Mouse (Mus musculus): Measurements from ENCODE around the gene Cd59b. TPM values are rescaled to one million over a fixed set of nuclear protein-coding genes. Genes with fewer than 3 reads are reported as not detected.
"Not testable (repeated sequence)": the region's sequence is repeated elsewhere in the genome, so short reads cannot be mapped to it uniquely, and the experiment has no call there.

Gene Cd59b
- polyA plus RNA-seq, 1 experiment from 2014 or later = 3.8 TPM

GRCm38 (mm10) chr2:104082474-104082873, 12.8 kb downstream of the Cd59b start:
- no peaks in the 10 kb centered on the region for H3K27me3 ChIP-seq (ENCODE audit: low read depth, poor library complexity, severe bottlenecking)
- no peak for DNase-seq (ENCODE audit: low spot score)
- no peak overlapping the region for H3K4me3 ChIP-seq
- H3K9me3 ChIP-seq (replicated peaks) = no peaks in the 10 kb centered on the region
- H3K4me1 ChIP-seq = no peaks in the 10 kb centered on the region
- no peak overlapping the region for H3K27ac ChIP-seq
- no peaks in the 10 kb centered on the region for H3K36me3 ChIP-seq

- not testable (repeated sequence) for H3K9me3 ChIP-seq (replicated peaks); DNase-seq (ENCODE audit: low spot score); H3K4me3 ChIP-seq; H3K36me3 ChIP-seq; H3K4me1 ChIP-seq; H3K27me3 ChIP-seq (ENCODE audit: low read depth, poor library complexity, severe bottlenecking); H3K27ac ChIP-seq
Observed at GRCm38 (mm10) chr2:104084027-104084426, 14.4 kb downstream of the Cd59b start.

GRCm38 (mm10) chr2:104087562-104087961, 17.9 kb downstream of the Cd59b start:
- not testable (repeated sequence) for DNase-seq (ENCODE audit: low spot score); H3K9me3 ChIP-seq (replicated peaks); H3K36me3 ChIP-seq; H3K27ac ChIP-seq; H3K4me1 ChIP-seq; H3K27me3 ChIP-seq (ENCODE audit: low read depth, poor library complexity, severe bottlenecking); H3K4me3 ChIP-seq
- 85% methylated on average over 1 of the region's 1 CpGs for WGBS

- no peak overlapping the region for H3K4me3 ChIP-seq
- H3K27me3 ChIP-seq (ENCODE audit: low read depth, poor library complexity, severe bottlenecking) = no peaks in the 10 kb centered on the region
- no peaks in the 10 kb centered on the region for H3K9me3 ChIP-seq (replicated peaks)
- DNase-seq (ENCODE audit: low spot score) = no peak
- H3K4me1 ChIP-seq = peaks cover 13% of the 10 kb centered on the region
- no peaks in the 10 kb centered on the region for H3K36me3 ChIP-seq
- H3K27ac ChIP-seq = no peak overlapping the region
- WGBS = 83% methylated on average over 2 of the region's 2 CpGs
Observed at GRCm38 (mm10) chr2:104093305-104093704, 23.7 kb downstream of the Cd59b start.

GRCm38 (mm10) chr2:104095741-104096213, 26.1 kb downstream of the Cd59b start, which contains the start of gene Cd59a:
Gene Cd59a (plus strand): TSS chr2:104095801.
- H3K4me1 ChIP-seq = peaks cover 13% of the 10 kb centered on the region
- H3K27me3 ChIP-seq (ENCODE audit: low read depth, poor library complexity, severe bottlenecking) = no peaks in the 10 kb centered on the region
- H3K4me3 ChIP-seq = peak within 1 kb of the TSS; percentile 54
- H3K27ac ChIP-seq = peak within 1 kb of the TSS; percentile 81
- no peaks in the 10 kb centered on the region for H3K9me3 ChIP-seq (replicated peaks)
- WGBS = 10% methylated on average over 15 of the region's 15 CpGs
- peak; percentile 81 for DNase-seq (ENCODE audit: low spot score)
- H3K36me3 ChIP-seq = no peaks in the 10 kb centered on the region

- peak overlapping the region; percentile 81 for H3K27ac ChIP-seq
- H3K9me3 ChIP-seq (replicated peaks) = no peaks in the 10 kb centered on the region
- no peak for DNase-seq (ENCODE audit: low spot score)
- WGBS = 57% methylated on average over 10 of the region's 10 CpGs
- peaks cover 13% of the 10 kb centered on the region for H3K4me1 ChIP-seq
- no peaks in the 10 kb centered on the region for H3K36me3 ChIP-seq
- no peaks in the 10 kb centered on the region for H3K27me3 ChIP-seq (ENCODE audit: low read depth, poor library complexity, severe bottlenecking)
- peak overlapping the region; percentile 54 for H3K4me3 ChIP-seq
Observed at GRCm38 (mm10) chr2:104096256-104096655, 26.6 kb downstream of the Cd59b start.

- H3K9me3 ChIP-seq (replicated peaks) = not testable (repeated sequence)
Observed at GRCm38 (mm10) chr2:104096796-104097195, 27.1 kb downstream of the Cd59b start.

GRCm38 (mm10) chr2:104097396-104097795, 27.7 kb downstream of the Cd59b start:
- H3K4me1 ChIP-seq = peaks cover 13% of the 10 kb centered on the region
- DNase-seq (ENCODE audit: low spot score); H3K4me3 ChIP-seq; H3K36me3 ChIP-seq; H3K27me3 ChIP-seq (ENCODE audit: low read depth, poor library complexity, severe bottlenecking); H3K9me3 ChIP-seq (replicated peaks); H3K27ac ChIP-seq: not testable (repeated sequence)
- 94% methylated on average over 4 of the region's 4 CpGs for WGBS

More at GRCm38 (mm10) chr2:104096796-104097195, 27.1 kb downstream of the Cd59b start:
- not testable (repeated sequence) for H3K4me3 ChIP-seq; H3K27me3 ChIP-seq (ENCODE audit: low read depth, poor library complexity, severe bottlenecking); H3K27ac ChIP-seq; DNase-seq (ENCODE audit: low spot score); H3K36me3 ChIP-seq
- WGBS = 90% methylated on average over 1 of the region's 1 CpGs
- H3K4me1 ChIP-seq = peaks cover 13% of the 10 kb centered on the region

- no peaks in the 10 kb centered on the region for H3K36me3 ChIP-seq
- H3K27ac ChIP-seq = no peak overlapping the region
- 39% methylated on average over 3 of the region's 3 CpGs for WGBS
Observed at GRCm38 (mm10) chr2:104098529-104099230, 29.0 kb downstream of the Cd59b start.

GRCm38 (mm10) chr2:104099231-104099585, 29.6 kb downstream of the Cd59b start:
- H3K27ac ChIP-seq = no peak overlapping the region
- DNase-seq (ENCODE audit: low spot score) = no peak
- 92% methylated on average over 2 of the region's 2 CpGs for WGBS

More at GRCm38 (mm10) chr2:104098529-104099230, 29.0 kb downstream of the Cd59b start:
- Histone ChIP-seq H3K4me1 (peaks cover 13% of the 10 kb centered on the region), H3K9me3 (replicated peaks) (no peaks in the 10 kb centered on the region), H3K4me3 (no peak overlapping the region), H3K27me3 (ENCODE audit: low read depth, poor library complexity, severe bottlenecking) (no peaks in the 10 kb centered on the region)
- DNase-seq (ENCODE audit: low spot score) = no peak

GRCm38 (mm10) chr2:104099946-104100345, 30.3 kb downstream of the Cd59b start:
- no peaks in the 10 kb centered on the region for H3K9me3 ChIP-seq (replicated peaks)
- 62% methylated on average over 1 of the region's 1 CpGs for WGBS
- H3K4me3 ChIP-seq = no peak overlapping the region
- H3K36me3 ChIP-seq = no peaks in the 10 kb centered on the region
- no peaks in the 10 kb centered on the region for H3K27me3 ChIP-seq (ENCODE audit: low read depth, poor library complexity, severe bottlenecking)
- no peak overlapping the region for H3K27ac ChIP-seq
- H3K4me1 ChIP-seq = peaks cover 13% of the 10 kb centered on the region
- no peak for DNase-seq (ENCODE audit: low spot score)

More at GRCm38 (mm10) chr2:104099231-104099585, 29.6 kb downstream of the Cd59b start:
- H3K4me1 ChIP-seq = peaks cover 13% of the 10 kb centered on the region
- no peaks in the 10 kb centered on the region for H3K9me3 ChIP-seq (replicated peaks)
- no peaks in the 10 kb centered on the region for H3K36me3 ChIP-seq
- H3K4me3 ChIP-seq = no peak overlapping the region
- H3K27me3 ChIP-seq (ENCODE audit: low read depth, poor library complexity, severe bottlenecking) = no peaks in the 10 kb centered on the region

- H3K9me3 ChIP-seq (replicated peaks) = no peaks in the 10 kb centered on the region
- H3K27me3 ChIP-seq (ENCODE audit: low read depth, poor library complexity, severe bottlenecking) = no peaks in the 10 kb centered on the region
- no peaks in the 10 kb centered on the region for H3K36me3 ChIP-seq
- WGBS = 84% methylated on average over 6 of the region's 6 CpGs
- DNase-seq (ENCODE audit: low spot score) = no peak
- H3K4me3 ChIP-seq = no peak overlapping the region
- H3K27ac ChIP-seq = no peak overlapping the region
- H3K4me1 ChIP-seq = peaks cover 5% of the 10 kb centered on the region
Observed at GRCm38 (mm10) chr2:104104800-104105199, 35.2 kb downstream of the Cd59b start.

GRCm38 (mm10) chr2:104109021-104109420, 39.4 kb downstream of the Cd59b start:
- not testable (repeated sequence) for H3K4me3 ChIP-seq; H3K9me3 ChIP-seq (replicated peaks); H3K36me3 ChIP-seq; H3K4me1 ChIP-seq; H3K27me3 ChIP-seq (ENCODE audit: low read depth, poor library complexity, severe bottlenecking); H3K27ac ChIP-seq; DNase-seq (ENCODE audit: low spot score)
- 56% methylated on average over 2 of the region's 2 CpGs for WGBS

- Histone ChIP-seq H3K36me3 (no peaks in the 10 kb centered on the region), H3K4me1 (peaks cover 9% of the 10 kb centered on the region), H3K9me3 (replicated peaks) (no peaks in the 10 kb centered on the region), H3K4me3 (no peak overlapping the region), H3K27me3 (ENCODE audit: low read depth, poor library complexity, severe bottlenecking) (no peaks in the 10 kb centered on the region), H3K27ac (no peak overlapping the region)
- no peak for DNase-seq (ENCODE audit: low spot score)
- 51% methylated on average over 2 of the region's 2 CpGs for WGBS
Observed at GRCm38 (mm10) chr2:104109528-104109927, 39.9 kb downstream of the Cd59b start.
